ENCODE assay signal across 8 mouse cellular contexts in genomic region chr15:102377163-102377543, GRCm38 (mm10). TPM values are rescaled to one million over a fixed set of nuclear protein-coding genes. Genes with fewer than 3 reads are reported as not detected.
DNase-seq lines count a peak whose midpoint lies in the region; ATAC-seq and TF ChIP-seq lines count a peak whose summit lies in the region.

No protein-coding gene starts in this region.

- H3K9me3 ChIP-seq in MEL (replicated peaks; ENCODE audit: insufficient read depth, low read length), result no peaks in the 10 kb centered on the region
- no peaks in the 10 kb centered on the region for H3K9me3 ChIP-seq in hindbrain, embryonic 12.5 days (replicated peaks)

- no peak for TF ChIP-seq EP300 in MEL (IDR thresholded peaks at IDR 0.05; ENCODE audit: low read depth in 1 of 2, low read length in 2 of 2)

- peak; percentile 83 for DNase-seq in MEL (ENCODE audit: low read depth, low spot score)
- peak; percentile 75 to 80 for DNase-seq in cerebellum, postnatal 10 days
- DNase-seq in frontal cortex, postnatal 10 days (ENCODE audit: low spot score in 2 of 2), result peak; percentile 59 to 76
- DNase-seq in left cerebral cortex, adult 11 months (ENCODE audit: low spot score), result peak; percentile 77
- DNase-seq in lung, postnatal 36 days, result peak; percentile 96
- DNase-seq in retina, embryonic 14.5 days (ENCODE audit: low spot score), result peak; percentile 90
- peak; percentile 94 for DNase-seq in thymus, postnatal 4 days

- under 1% methylated on average over 7 of the region's 7 CpGs for WGBS in hindbrain, embryonic 12.5 days

- no peaks in the 10 kb centered on the region for H3K79me2 ChIP-seq in MEL (ENCODE audit: control insufficient read depth, insufficient read depth, low read length, poor library complexity)

- H3K4me2 ChIP-seq in hindbrain, embryonic 12.5 days (replicated peaks), result peak overlapping the region; percentile 81

- peak overlapping the region; percentile 61 to 68 for H3K4me3 ChIP-seq in MEL (ENCODE audit: control insufficient read depth in 1 of 2, insufficient read depth in 1 of 2, low read depth in 2 of 2, low read length in 2 of 2)
- H3K4me3 ChIP-seq in hindbrain, embryonic 12.5 days, result peak overlapping the region; percentile 49

- ATAC-seq in hindbrain, embryonic 12.5 days (ENCODE audit: low FRiP score), result peak; percentile 62

- TF ChIP-seq RAD21 in MEL (IDR thresholded peaks at IDR 0.05; ENCODE audit: low read depth, low read length), result peak; percentile 72

- H3K27ac ChIP-seq in MEL (ENCODE audit: control insufficient read depth, low read depth, low read length), result no peak overlapping the region
- H3K27ac ChIP-seq in hindbrain, embryonic 12.5 days, result peak overlapping the region; percentile 56

- H3K36me3 ChIP-seq in MEL (ENCODE audit: control insufficient read depth in 1 of 2, insufficient read depth in 2 of 2, low read length in 2 of 2), result peaks cover 0 to 11% of the 10 kb centered on the region in 2 experiments; a peak in 2 of 4 replicates
- no peaks in the 10 kb centered on the region for H3K36me3 ChIP-seq in hindbrain, embryonic 12.5 days

- peaks cover 10 to 14% of the 10 kb centered on the region in 2 experiments for H3K4me1 ChIP-seq in MEL (ENCODE audit: control insufficient read depth in 1 of 2, insufficient read depth in 2 of 2, low read length in 2 of 2)
- H3K4me1 ChIP-seq in hindbrain, embryonic 12.5 days, result peaks cover 20% of the 10 kb centered on the region

- no peak for TF ChIP-seq POLR2A in MEL (IDR thresholded peaks at IDR 0.05; ENCODE audit: control insufficient read depth in 1 of 2, insufficient read depth in 1 of 2, low read depth in 1 of 2, low read length in 2 of 2, poor library complexity in 1 of 2)

- peak; percentile 78 to 96 (median 93) for TF ChIP-seq CTCF in MEL (IDR thresholded peaks at IDR 0.05 in 2 of 3, conservative IDR thresholded peaks at IDR 0.05 in 1 of 3; ENCODE audit: control insufficient read depth in 1 of 3, insufficient read depth in 1 of 3, low read depth in 2 of 3, low read length in 3 of 3, poor library complexity in 1 of 3, severe bottlenecking in 1 of 3)

- H3K9ac ChIP-seq in MEL (ENCODE audit: control insufficient read depth, low read depth, low read length, poor library complexity, severe bottlenecking), result peak overlapping the region; percentile 60
- H3K9ac ChIP-seq in hindbrain, embryonic 12.5 days, result peak overlapping the region; percentile 65

- H3K27me3 ChIP-seq in MEL (ENCODE audit: control insufficient read depth in 1 of 2, insufficient read depth in 2 of 2, low read length in 2 of 2), result peaks cover 6 to 13% of the 10 kb centered on the region in 2 experiments; a peak in 3 of 4 replicates
- peaks cover 4% of the 10 kb centered on the region for H3K27me3 ChIP-seq in hindbrain, embryonic 12.5 days

TF ChIP-seq in MEL, 35 proteins besides CTCF, POLR2A, EP300 and RAD21:
- TF ChIP-seq ZC3H11A (IDR thresholded peaks at IDR 0.05; ENCODE audit: low read depth, low read length), result peak; percentile 70
- TF ChIP-seq ZMIZ1 (IDR thresholded peaks at IDR 0.05; ENCODE audit: low read depth, low read length), result no peak
- no peak for TF ChIP-seq MYB (IDR thresholded peaks at IDR 0.05; ENCODE audit: low read depth, low read length)
- peak; percentile 68; the same call in 1 of the 2 replicates for TF ChIP-seq SIN3A (IDR thresholded peaks at IDR 0.05; ENCODE audit: low read length)
- TF ChIP-seq MYC (IDR thresholded peaks at IDR 0.05; ENCODE audit: low read depth, low read length), result no peak
- no peak for TF ChIP-seq MAFK (IDR thresholded peaks at IDR 0.05; ENCODE audit: borderline replicate concordance, low read depth, low read length)
- 0 out of 2 replicates have a peak, but pooled peaks have one; percentile 15 for TF ChIP-seq NRF1 (IDR thresholded peaks at IDR 0.05; ENCODE audit: insufficient read depth, low read depth, low read length, poor library complexity, severe bottlenecking)
- TF ChIP-seq HCFC1 (IDR thresholded peaks at IDR 0.05; ENCODE audit: low read depth, low read length), result peak; percentile 41; the same call in 1 of the 2 replicates
- TF ChIP-seq BHLHE40 (IDR thresholded peaks at IDR 0.05; ENCODE audit: borderline replicate concordance, low read depth, low read length), result peak; percentile 82
- TF ChIP-seq POLR2AphosphoS2 (IDR thresholded peaks at IDR 0.05; ENCODE audit: low read length), result no peak
- no peak for TF ChIP-seq POLR2AphosphoS5 (IDR thresholded peaks at IDR 0.05; ENCODE audit: borderline replicate concordance, low read depth, low read length)
- no peak; the same call in 1 of the 2 replicates for TF ChIP-seq TCF12 (IDR thresholded peaks at IDR 0.05; ENCODE audit: low read depth, low read length)
- no peak for TF ChIP-seq RCOR1 (IDR thresholded peaks at IDR 0.05; ENCODE audit: low read depth, low read length)
- 0 out of 2 replicates have a peak, but pooled peaks have one; percentile 7 for TF ChIP-seq ZKSCAN1 (IDR thresholded peaks at IDR 0.05; ENCODE audit: low read depth, low read length)
- TF ChIP-seq GATA1 (IDR thresholded peaks at IDR 0.05; ENCODE audit: low read depth, low read length), result no peak
- TF ChIP-seq KAT2A (conservative IDR thresholded peaks at IDR 0.05; ENCODE audit: low read depth, low read length), result no peak
- peak; percentile 88 for TF ChIP-seq CHD2 (IDR thresholded peaks at IDR 0.05; ENCODE audit: low read length)
- no peak for TF ChIP-seq USF2 (IDR thresholded peaks at IDR 0.05; ENCODE audit: borderline replicate concordance in 1 of 2, insufficient read depth in 1 of 2, low read depth in 1 of 2, low read length in 2 of 2)
- peak; percentile 27; the same call in 1 of the 2 replicates for TF ChIP-seq ETS1 (IDR thresholded peaks at IDR 0.05; ENCODE audit: low read depth, low read length)
- no peak for TF ChIP-seq TBP (IDR thresholded peaks at IDR 0.05; ENCODE audit: low read depth, low read length)
- no peak for TF ChIP-seq E2F4 (IDR thresholded peaks at IDR 0.05; ENCODE audit: borderline replicate concordance, low read depth, low read length)
- peak; percentile 75 for TF ChIP-seq SMC3 (IDR thresholded peaks at IDR 0.05; ENCODE audit: low read depth, low read length)
- no peak for TF ChIP-seq TAL1 (IDR thresholded peaks at IDR 0.05; ENCODE audit: low read length)
- 0 out of 2 replicates have a peak, but pooled peaks have one; percentile 47 for TF ChIP-seq UBTF (IDR thresholded peaks at IDR 0.05; ENCODE audit: borderline replicate concordance, insufficient read depth, low read depth, low read length)
- no peak; the same call in 1 of the 2 replicates for TF ChIP-seq ZNF384 (IDR thresholded peaks at IDR 0.05; ENCODE audit: low read depth, low read length)
- no peak for TF ChIP-seq CHD1 (IDR thresholded peaks at IDR 0.05; ENCODE audit: low read depth, low read length)
- TF ChIP-seq MAZ (IDR thresholded peaks at IDR 0.05; ENCODE audit: low read depth, low read length), result peak; percentile 68
- TF ChIP-seq JUND (IDR thresholded peaks at IDR 0.05; ENCODE audit: low read depth, low read length), result no peak
- TF ChIP-seq GABPA (IDR thresholded peaks at IDR 0.05; ENCODE audit: low read depth, low read length), result no peak
- no peak for TF ChIP-seq NELFE (IDR thresholded peaks at IDR 0.05; ENCODE audit: low read depth, low read length)
- TF ChIP-seq USF1 (IDR thresholded peaks at IDR 0.05; ENCODE audit: low read depth, low read length), result no peak
- 0 out of 2 replicates have a peak, but pooled peaks have one; percentile 6 for TF ChIP-seq ELF1 (IDR thresholded peaks at IDR 0.05; ENCODE audit: low read depth, low read length)
- no peak for TF ChIP-seq MAX (IDR thresholded peaks at IDR 0.05; ENCODE audit: low read length)
- TF ChIP-seq MXI1 (IDR thresholded peaks at IDR 0.05; ENCODE audit: low read depth, low read length), result no peak
- no peak for TF ChIP-seq MEF2A (IDR thresholded peaks at IDR 0.05; ENCODE audit: extremely low read depth, insufficient replicate concordance, low read depth, low read length, poor library complexity, severe bottlenecking)

RNA-seq across cellular contexts. Expression of gene Sp7, which starts 10.2 kb away (rescaled TPM):
- total RNA-seq in MEL (2012; rRNA removed), result not detected in 2 replicates
- polyA plus RNA-seq in MEL (2012; ENCODE audit: insufficient read depth in 1 of 2, insufficient read length in 2 of 2, low read depth in 1 of 2, low replicate concordance in 2 of 2, missing spikeins in 1 of 2), result not detected
- polyA plus RNA-seq in hindbrain, embryonic 12.5 days (2016; fragmentation: Nextera tagmentation; extraction: Ambion mirVana), result 1.9 and 2.1 TPM in 2 replicates

RNA-seq across cellular contexts. Expression of gene Aaas, which starts 26.6 kb away (rescaled TPM):
- total RNA-seq in MEL (2012; rRNA removed), result 48.7 and 61.5 TPM in 2 replicates
- 100 to 1,000 TPM in 1 of 2 experiments, not detected in 1; 205 TPM for polyA plus RNA-seq in MEL (2012; ENCODE audit: insufficient read depth in 1 of 2, insufficient read length in 2 of 2, low read depth in 1 of 2, low replicate concordance in 2 of 2, missing spikeins in 1 of 2)
- polyA plus RNA-seq in hindbrain, embryonic 12.5 days (2016; fragmentation: Nextera tagmentation; extraction: Ambion mirVana), result 54.6 and 60.9 TPM in 2 replicates

RNA-seq across cellular contexts. Expression of gene Sp1, which starts 28.8 kb away (rescaled TPM):
- 16.3 and 22.0 TPM in 2 replicates for total RNA-seq in MEL (2012; rRNA removed)
- polyA plus RNA-seq in MEL (2012; ENCODE audit: insufficient read depth in 1 of 2, insufficient read length in 2 of 2, low read depth in 1 of 2, low replicate concordance in 2 of 2, missing spikeins in 1 of 2), result 10 to 100 TPM; 47.2 to 92.3 TPM
- 9.1 and 9.3 TPM in 2 replicates for polyA plus RNA-seq in hindbrain, embryonic 12.5 days (2016; fragmentation: Nextera tagmentation; extraction: Ambion mirVana)

RNA-seq across cellular contexts. Expression of gene Myg1, which starts 45.6 kb away (rescaled TPM):
- total RNA-seq in MEL (2012; rRNA removed), result 126 and 140 TPM in 2 replicates
- polyA plus RNA-seq in MEL (2012; ENCODE audit: insufficient read depth in 1 of 2, insufficient read length in 2 of 2, low read depth in 1 of 2, low replicate concordance in 2 of 2, missing spikeins in 1 of 2), result 100 to 1,000 TPM; 135 to 292 TPM
- polyA plus RNA-seq in hindbrain, embryonic 12.5 days (2016; fragmentation: Nextera tagmentation; extraction: Ambion mirVana), result 78.4 and 90.8 TPM in 2 replicates

RNA-seq across cellular contexts. Expression of gene Pfdn5, which starts 51.2 kb away (rescaled TPM):
- 290 and 302 TPM in 2 replicates for total RNA-seq in MEL (2012; rRNA removed)
- 1,000 to 10,000 TPM in 1 of 2 experiments, 100 to 1,000 TPM in 1; 465 to 7,439 TPM for polyA plus RNA-seq in MEL (2012; ENCODE audit: insufficient read depth in 1 of 2, insufficient read length in 2 of 2, low read depth in 1 of 2, low replicate concordance in 2 of 2, missing spikeins in 1 of 2)
- 331 and 402 TPM in 2 replicates for polyA plus RNA-seq in hindbrain, embryonic 12.5 days (2016; fragmentation: Nextera tagmentation; extraction: Ambion mirVana)
